Mouse (Mus musculus) forebrain, embryonic 16.5 days (tissue): ENCODE measurements around the gene Mmp17. TPM values are rescaled to one million over a fixed set of nuclear protein-coding genes. Genes with fewer than 3 reads are reported as not detected.

ENCODE experiments used
- polyA plus RNA-seq: library from polyadenylated mRNA; unstranded; fragments of >200 nt; fragmentation: Nextera tagmentation; extraction: Ambion mirVana; gene quantifications from 2 replicates; pipeline ENCODE4 v1.2.1, GENCODE M21; 2015

Mmp17 gene
- polyA plus RNA-seq, 1 experiment from 2014 or later: 20.2 TPM

Other genes with a start within 250 kb of the Mmp17 start
- gene Sfswap, start 82.9 kb upstream of the Mmp17 start, polyA plus RNA-seq: 55.4 and 56.3 TPM in 2 replicates
- gene Zfp11, start 85.9 kb downstream of the Mmp17 start, polyA plus RNA-seq: 9.4 and 10.4 TPM in 2 replicates
- gene Sept14, start 124.3 kb downstream of the Mmp17 start, polyA plus RNA-seq: not detected in 2 replicates
- gene Mrps17, start 131.3 kb downstream of the Mmp17 start, polyA plus RNA-seq: 177 and 190 TPM in 2 replicates
- gene Nipsnap2, start 140.9 kb downstream of the Mmp17 start, polyA plus RNA-seq: 74.0 and 77.2 TPM in 2 replicates
- 42.3 and 42.9 TPM in 2 replicates for gene Psph, start 203.3 kb downstream of the Mmp17 start, polyA plus RNA-seq